Mouse (Mus musculus): ENCODE data around the gene Traf2.

GRCm38 (mm10) chr2:25584856-25585255, 38.1 kb upstream of the Traf2 start:
- no peak for TF ChIP-seq CTCF (conservative IDR thresholded peaks at IDR 0.05; ENCODE audit: insufficient read depth, insufficient read length, low read depth, low read length)
- TF ChIP-seq POLR2A (IDR thresholded peaks at IDR 0.05; ENCODE audit: low read depth, low read length): no peak

Data from kidney, adult 2 months (tissue).